Mouse (Mus musculus) CH12.LX (cell line): ENCODE results near the gene Il4i1.

Experiments used
- CTCF ChIP-seq, 2 experiments: IDR thresholded peaks in 1 of 2; conservative IDR thresholded peaks in 1 of 2; 2 replicates each; pipeline ENCODE4 v1.5.1; 2011 to 2012; ENCODE audit warnings: low read depth in 2 of 2, low read length in 2 of 2, improper control_type of control experiment in 1 of 2, inconsistent platforms in 1 of 2, mild to moderate bottlenecking in 1 of 2, moderate library complexity in 1 of 2
- EP300 ChIP-seq: IDR thresholded peaks from 2 replicates; pipeline ENCODE4 v1.6.1; 2011; ENCODE audit warnings: low read length, improper control_type of control experiment
- ETS1 ChIP-seq: conservative IDR thresholded peaks from 2 replicates; pipeline ENCODE4 v1.6.1; 2012; ENCODE audit warnings: low read depth, mild to moderate bottlenecking, inconsistent platforms, low read length, improper control_type of control experiment, moderate library complexity
- MAX ChIP-seq: IDR thresholded peaks from 2 replicates; pipeline ENCODE4 v1.6.1; 2011; ENCODE audit warnings: low read length, improper control_type of control experiment
- MYC ChIP-seq: IDR thresholded peaks from 2 replicates; pipeline ENCODE4 v1.6.1; 2011; ENCODE audit warnings: low read depth, mild to moderate bottlenecking, improper control_type of control experiment, low read length
- POLR2A ChIP-seq: IDR thresholded peaks from 2 replicates; pipeline ENCODE4 v1.6.1; 2011; ENCODE audit warnings: low read depth, mild to moderate bottlenecking, improper control_type of control experiment, low read length
- POLR2AphosphoS2 ChIP-seq: IDR thresholded peaks from 2 replicates; pipeline ENCODE4 v1.6.1; 2011; ENCODE audit warnings: low read depth, low read length, improper control_type of control experiment
- TCF12 ChIP-seq: IDR thresholded peaks from 2 replicates; pipeline ENCODE4 v1.6.1; 2014; ENCODE audit warnings: low read depth, mild to moderate bottlenecking, inconsistent platforms, low read length, improper control_type of control experiment
- USF1 ChIP-seq: IDR thresholded peaks from 2 replicates; pipeline ENCODE4 v1.6.1; 2014; ENCODE audit warnings: low read depth, mild to moderate bottlenecking, inconsistent platforms, low read length, improper control_type of control experiment
- USF2 ChIP-seq: conservative IDR thresholded peaks from 2 replicates; pipeline ENCODE4 v1.6.1; 2011; ENCODE audit warnings: low read depth, low read length, improper control_type of control experiment
- ZC3H11A ChIP-seq: IDR thresholded peaks from 2 replicates; pipeline ENCODE4 v1.6.1; 2012; ENCODE audit warnings: low read depth, mild to moderate bottlenecking, inconsistent platforms, low read length, improper control_type of control experiment
- ZNF384 ChIP-seq: IDR thresholded peaks from 2 replicates; pipeline ENCODE4 v1.6.1; 2012; ENCODE audit warnings: low read depth, low read length, improper control_type of control experiment, inconsistent platforms

GRCm38 (mm10) chr7:44861429-44861816 is 45.2 kb downstream of the Il4i1 start:
- TF ChIP-seq ETS1 (no peak; the same call in 1 of the 2 replicates), USF2 (no peak), TCF12 (no peak), EP300 (no peak), USF1 (no peak), CTCF (conservative IDR thresholded peaks at IDR 0.05 in 1 of 2, IDR thresholded peaks at IDR 0.05 in 1 of 2; ENCODE audit: low read depth in 2 of 2, low read length in 2 of 2) (no peak), MYC (no peak), POLR2A (no peak), MAX (no peak), ZNF384 (no peak), POLR2AphosphoS2 (no peak), ZC3H11A (no peak)
